Mouse (Mus musculus) limb, embryonic 14.5 days (tissue): ENCODE data around the gene Zfp956. TPM values are rescaled to one million over a fixed set of nuclear protein-coding genes. Genes with fewer than 3 reads are reported as not detected.
A peak's percentile ranks its signal among the peaks of the same experiment; 100 is the strongest.

Experiments
- ATAC-seq: fragments of 200-750 bp; cut with Nextera tagmentation; 2 replicates; pipeline ENCODE4 v1.8.0; 2017; ENCODE audit warnings: low read depth, moderate number of reproducible peaks, moderate TSS enrichment; ENCODE audit not compliant: low FRiP score
- DNase-seq: peaks from one replicate; pipeline ENCODE4 v3.0.0-alpha.2; 2015; ENCODE audit warnings: low spot score
- H3K27ac ChIP-seq: fragments of 300-500 bp; sonication (generic); replicated peaks from 2 replicates; pipeline ENCODE4 v1.5.1; 2014; ENCODE audit warnings: low read depth, mild to moderate bottlenecking, low read length, moderate library complexity, mixed read lengths
- H3K27me3 ChIP-seq: fragments of 300-500 bp; sonication (generic); 2 replicates; pipeline ENCODE4 v1.6.1; 2014; ENCODE audit warnings: low read length, mixed read lengths; ENCODE audit not compliant: control insufficient read depth, insufficient read depth
- H3K36me3 ChIP-seq: fragments of 300-500 bp; sonication (generic); 2 replicates; pipeline ENCODE4 v1.6.1; 2014; ENCODE audit warnings: mild to moderate bottlenecking, low read length, moderate library complexity, mixed read lengths; ENCODE audit not compliant: control insufficient read depth, insufficient read depth
- H3K4me1 ChIP-seq: fragments of 300-500 bp; sonication (generic); 2 replicates; pipeline ENCODE4 v1.6.1; 2014; ENCODE audit warnings: antibody characterized with exemption, low read length, mixed read lengths; ENCODE audit not compliant: control insufficient read depth, insufficient read depth
- H3K4me2 ChIP-seq: fragments of 300-500 bp; sonication (generic); replicated peaks from 2 replicates; pipeline ENCODE4 v1.6.1; 2014; ENCODE audit warnings: low read depth, mild to moderate bottlenecking, low read length, moderate library complexity; ENCODE audit not compliant: severe bottlenecking
- H3K4me3 ChIP-seq: fragments of 300-500 bp; sonication (generic); replicated peaks from 2 replicates; pipeline ENCODE4 v1.5.1; 2014; ENCODE audit warnings: low read length
- H3K9ac ChIP-seq: fragments of 300-500 bp; sonication (generic); 2 replicates; pipeline ENCODE4 v1.6.1; 2014; ENCODE audit warnings: mild to moderate bottlenecking, low read depth, low read length, moderate library complexity; ENCODE audit not compliant: severe bottlenecking
- H3K9me3 ChIP-seq: fragments of 300-500 bp; sonication (generic); 2 replicates; pipeline ENCODE4 v1.6.1; 2016; ENCODE audit warnings: low read length; ENCODE audit not compliant: control insufficient read depth
- POLR2A ChIP-seq: fragments of 200-500 bp; IDR thresholded peaks from 2 replicates; pipeline ENCODE4 v1.8.0; 2012; ENCODE audit warnings: inconsistent platforms, mild to moderate bottlenecking, moderate library complexity, borderline replicate concordance; ENCODE audit not compliant: insufficient read depth, insufficient read length; ENCODE audit errors: extremely low read depth
- WGBS: fragments of 180-500 bp; shearing (Covaris S2); extraction: QIAGEN DNeasy Blood & Tissue Kit; methylation state at CpG from one replicate; pipeline ENCODE4 v1.1.7; 2014; 5-methylcytosine and 5-hydroxymethylcytosine counted together
- polyA plus RNA-seq, 2 experiments: library from polyadenylated mRNA; depleted of rRNA in 1 of 2; stranded (reverse) in 1 of 2; unstranded in 1 of 2; fragments of >200 nt; fragmentation: Nextera tagmentation in 1 of 2; extraction: Ambion mirVana in 1 of 2; gene quantifications; 2 replicates each; pipeline versions ENCODE4 v1.2.1 to v1.2.3; 2012 to 2014

Zfp956 gene
- 30.1 and 37.0 TPM in 2 replicates for polyA plus RNA-seq (2012; rRNA removed)
- polyA plus RNA-seq (2014; fragmentation: Nextera tagmentation; extraction: Ambion mirVana), result 10.5 and 13.0 TPM in 2 replicates

GRCm38 (mm10) chr6:47953191-47953726 is at the start of gene Zfp956:
Gene Zfp956 (plus strand): TSS chr6:47953390.
- WGBS, result under 1% methylated on average over 29 of the region's 31 CpGs

GRCm38 (mm10) chr6:47903587-47903986 is 49.6 kb upstream of the Zfp956 start:
- H3K36me3 ChIP-seq, result peaks cover 96% of the 10 kb centered on the region
- no peaks in the 10 kb centered on the region for H3K27me3 ChIP-seq
- no peak for TF ChIP-seq POLR2A
- no peak overlapping the region for H3K4me2 ChIP-seq
- H3K9me3 ChIP-seq, result no peaks in the 10 kb centered on the region
- H3K4me3 ChIP-seq, result no peak overlapping the region
- H3K27ac ChIP-seq, result no peak overlapping the region
- no peaks in the 10 kb centered on the region for H3K4me1 ChIP-seq
- ATAC-seq, result no peak
- WGBS, result 71% methylated on average over 4 of the region's 4 CpGs
- DNase-seq, result no peak
- no peak overlapping the region for H3K9ac ChIP-seq

More at GRCm38 (mm10) chr6:47953191-47953726, at the start of gene Zfp956:
- ATAC-seq (peak; percentile 99), DNase-seq (peak; percentile 92)
- Histone ChIP-seq H3K27ac (peak within 1 kb of the TSS; percentile 72), H3K4me3 (peak within 1 kb of the TSS; percentile 67), H3K4me2 (peak within 1 kb of the TSS; percentile 80), H3K36me3 (peaks cover 35% of the 10 kb centered on the region), H3K9ac (peak within 1 kb of the TSS; percentile 68), H3K27me3 (no peaks in the 10 kb centered on the region), H3K9me3 (no peaks in the 10 kb centered on the region), H3K4me1 (peaks cover 9% of the 10 kb centered on the region)
- 0 out of 2 replicates have a peak, but pooled peaks have one; percentile 28 for TF ChIP-seq POLR2A

GRCm38 (mm10) chr6:47904361-47904760 is 48.8 kb upstream of the Zfp956 start:
- Histone ChIP-seq H3K4me3 (no peak overlapping the region), H3K9ac (no peak overlapping the region), H3K4me2 (no peak overlapping the region), H3K27ac (no peak overlapping the region), H3K4me1 (no peaks in the 10 kb centered on the region), H3K36me3 (peaks cover 88% of the 10 kb centered on the region), H3K27me3 (no peaks in the 10 kb centered on the region), H3K9me3 (no peaks in the 10 kb centered on the region)
- DNase-seq, result no peak
- no peak for ATAC-seq
- 50% methylated on average over 16 of the region's 19 CpGs for WGBS
- no peak for TF ChIP-seq POLR2A

- Histone ChIP-seq H3K9ac (no peak overlapping the region), H3K36me3 (peaks cover 81% of the 10 kb centered on the region), H3K27me3 (no peaks in the 10 kb centered on the region), H3K4me3 (no peak overlapping the region), H3K27ac (no peak overlapping the region), H3K4me2 (no peak overlapping the region), H3K4me1 (no peaks in the 10 kb centered on the region), H3K9me3 (no peaks in the 10 kb centered on the region)
- WGBS, result 68% methylated on average over 44 of the region's 44 CpGs
- DNase-seq, result no peak
- no peak for TF ChIP-seq POLR2A
- no peak for ATAC-seq
Measured at GRCm38 (mm10) chr6:47904917-47905695, 48.1 kb upstream of the Zfp956 start.

GRCm38 (mm10) chr6:47906326-47906725 is 46.9 kb upstream of the Zfp956 start:
- Histone ChIP-seq H3K9me3 (no peaks in the 10 kb centered on the region), H3K27ac (no peak overlapping the region), H3K36me3 (peaks cover 68% of the 10 kb centered on the region), H3K4me1 (no peaks in the 10 kb centered on the region), H3K9ac (no peak overlapping the region), H3K27me3 (no peaks in the 10 kb centered on the region), H3K4me3 (no peak overlapping the region), H3K4me2 (no peak overlapping the region)
- TF ChIP-seq POLR2A, result no peak
- ATAC-seq (no peak), DNase-seq (no peak)
- 88% methylated on average over 5 of the region's 5 CpGs for WGBS
